Mouse (Mus musculus): ENCODE results near the gene Bnc2. TPM values are rescaled to one million over a fixed set of nuclear protein-coding genes. Genes with fewer than 3 reads are reported as not detected.

Bnc2 gene
- polyA plus RNA-seq, 1 experiment from 2014 or later: 14.0 TPM

- H3K4me1 ChIP-seq (ENCODE audit: control insufficient read depth, insufficient read depth, low read length): peaks cover 29% of the 10 kb centered on the region
Measured at GRCm38 (mm10) chr4:84637641-84638040, 37.4 kb downstream of the Bnc2 start.

GRCm38 (mm10) chr4:84634751-84635150, 40.3 kb downstream of the Bnc2 start:
- Histone ChIP-seq H3K9ac (ENCODE audit: low read depth, low read length) (no peak overlapping the region), H3K4me3 (ENCODE audit: low read length) (no peak overlapping the region), H3K27me3 (ENCODE audit: control insufficient read depth, insufficient read depth, low read length) (no peaks in the 10 kb centered on the region), H3K27ac (ENCODE audit: low read depth, low read length) (no peak overlapping the region), H3K36me3 (ENCODE audit: control insufficient read depth, insufficient read depth, low read length) (no peaks in the 10 kb centered on the region), H3K4me1 (ENCODE audit: control insufficient read depth, insufficient read depth, low read length) (peaks cover 29% of the 10 kb centered on the region), H3K4me2 (replicated peaks; ENCODE audit: low read depth, low read length) (no peak overlapping the region), H3K9me3 (ENCODE audit: control insufficient read depth, low read length) (no peaks in the 10 kb centered on the region)
- no peak for ATAC-seq (ENCODE audit: low FRiP score, low TSS enrichment)
- WGBS: 28% methylated on average over 4 of the region's 4 CpGs

More at GRCm38 (mm10) chr4:84637641-84638040, 37.4 kb downstream of the Bnc2 start:
- Histone ChIP-seq H3K9ac (ENCODE audit: low read depth, low read length) (no peak overlapping the region), H3K9me3 (ENCODE audit: control insufficient read depth, low read length) (no peaks in the 10 kb centered on the region), H3K36me3 (ENCODE audit: control insufficient read depth, insufficient read depth, low read length) (no peaks in the 10 kb centered on the region), H3K27ac (ENCODE audit: low read depth, low read length) (peak overlapping the region; percentile 76; the same call in 1 of the 2 replicates), H3K27me3 (ENCODE audit: control insufficient read depth, insufficient read depth, low read length) (no peaks in the 10 kb centered on the region), H3K4me3 (ENCODE audit: low read length) (no peak overlapping the region; the same call in 1 of the 2 replicates), H3K4me2 (replicated peaks; ENCODE audit: low read depth, low read length) (peak overlapping the region; percentile 32)
- WGBS: under 1% methylated on average over 10 of the region's 10 CpGs
- ATAC-seq (ENCODE audit: low FRiP score, low TSS enrichment): peak; percentile 92

GRCm38 (mm10) chr4:84633991-84634390, 41.1 kb downstream of the Bnc2 start:
- ATAC-seq (ENCODE audit: low FRiP score, low TSS enrichment): no peak
- 91% methylated on average over 1 of the region's 1 CpGs for WGBS

GRCm38 (mm10) chr4:84632832-84633789, 42.0 kb downstream of the Bnc2 start:
- H3K4me2 ChIP-seq (replicated peaks; ENCODE audit: low read depth, low read length): no peak overlapping the region

More at GRCm38 (mm10) chr4:84633991-84634390, 41.1 kb downstream of the Bnc2 start:
- Histone ChIP-seq H3K27ac (ENCODE audit: low read depth, low read length) (no peak overlapping the region), H3K36me3 (ENCODE audit: control insufficient read depth, insufficient read depth, low read length) (no peaks in the 10 kb centered on the region), H3K4me2 (replicated peaks; ENCODE audit: low read depth, low read length) (no peak overlapping the region), H3K9ac (ENCODE audit: low read depth, low read length) (no peak overlapping the region), H3K27me3 (ENCODE audit: control insufficient read depth, insufficient read depth, low read length) (no peaks in the 10 kb centered on the region), H3K9me3 (ENCODE audit: control insufficient read depth, low read length) (no peaks in the 10 kb centered on the region), H3K4me1 (ENCODE audit: control insufficient read depth, insufficient read depth, low read length) (peaks cover 25% of the 10 kb centered on the region), H3K4me3 (ENCODE audit: low read length) (no peak overlapping the region)

GRCm38 (mm10) chr4:84627616-84628015, 47.5 kb downstream of the Bnc2 start:
- Histone ChIP-seq H3K9me3 (ENCODE audit: control insufficient read depth, low read length) (no peaks in the 10 kb centered on the region), H3K36me3 (ENCODE audit: control insufficient read depth, insufficient read depth, low read length) (no peaks in the 10 kb centered on the region), H3K4me2 (replicated peaks; ENCODE audit: low read depth, low read length) (no peak overlapping the region), H3K4me3 (ENCODE audit: low read length) (no peak overlapping the region), H3K27me3 (ENCODE audit: control insufficient read depth, insufficient read depth, low read length) (no peaks in the 10 kb centered on the region), H3K9ac (ENCODE audit: low read depth, low read length) (no peak overlapping the region), H3K4me1 (ENCODE audit: control insufficient read depth, insufficient read depth, low read length) (0 out of 2 replicates have a peak, but pooled peaks cover 5% of the 10 kb centered on the region), H3K27ac (ENCODE audit: low read depth, low read length) (no peak overlapping the region)
- 85% methylated on average over 7 of the region's 7 CpGs for whole genome bisulfite sequencing
- no peak for ATAC-seq (ENCODE audit: low FRiP score, low TSS enrichment)

More at GRCm38 (mm10) chr4:84632832-84633789, 42.0 kb downstream of the Bnc2 start:
- WGBS: 55% methylated on average over 12 of the region's 12 CpGs
- no peak overlapping the region for H3K4me3 ChIP-seq (ENCODE audit: low read length)
- H3K9me3 ChIP-seq (ENCODE audit: control insufficient read depth, low read length): no peaks in the 10 kb centered on the region
- peaks cover 25% of the 10 kb centered on the region for H3K4me1 ChIP-seq (ENCODE audit: control insufficient read depth, insufficient read depth, low read length)
- H3K36me3 ChIP-seq (ENCODE audit: control insufficient read depth, insufficient read depth, low read length): no peaks in the 10 kb centered on the region
- H3K27me3 ChIP-seq (ENCODE audit: control insufficient read depth, insufficient read depth, low read length): no peaks in the 10 kb centered on the region
- ATAC-seq (ENCODE audit: low FRiP score, low TSS enrichment): no peak
- no peak overlapping the region for H3K9ac ChIP-seq (ENCODE audit: low read depth, low read length)
- no peak overlapping the region for H3K27ac ChIP-seq (ENCODE audit: low read depth, low read length)

- Histone ChIP-seq H3K9ac (ENCODE audit: low read depth, low read length) (no peak overlapping the region), H3K4me3 (ENCODE audit: low read length) (no peak overlapping the region), H3K9me3 (ENCODE audit: control insufficient read depth, low read length) (no peaks in the 10 kb centered on the region), H3K27me3 (ENCODE audit: control insufficient read depth, insufficient read depth, low read length) (no peaks in the 10 kb centered on the region), H3K27ac (ENCODE audit: low read depth, low read length) (no peak overlapping the region), H3K4me2 (replicated peaks; ENCODE audit: low read depth, low read length) (no peak overlapping the region), H3K4me1 (ENCODE audit: control insufficient read depth, insufficient read depth, low read length) (0 out of 2 replicates have a peak, but pooled peaks cover 5% of the 10 kb centered on the region), H3K36me3 (ENCODE audit: control insufficient read depth, insufficient read depth, low read length) (no peaks in the 10 kb centered on the region)
- ATAC-seq (ENCODE audit: low FRiP score, low TSS enrichment): peak; percentile 71; the same call in 1 of the 2 replicates
- 27% methylated on average over 5 of the region's 5 CpGs for WGBS
Measured at GRCm38 (mm10) chr4:84623312-84623711, 51.8 kb downstream of the Bnc2 start.

- Histone ChIP-seq H3K27me3 (ENCODE audit: control insufficient read depth, insufficient read depth, low read length) (no peaks in the 10 kb centered on the region), H3K27ac (ENCODE audit: low read depth, low read length) (no peak overlapping the region), H3K36me3 (ENCODE audit: control insufficient read depth, insufficient read depth, low read length) (no peaks in the 10 kb centered on the region), H3K9me3 (ENCODE audit: control insufficient read depth, low read length) (no peaks in the 10 kb centered on the region), H3K9ac (ENCODE audit: low read depth, low read length) (no peak overlapping the region), H3K4me1 (ENCODE audit: control insufficient read depth, insufficient read depth, low read length) (no peaks in the 10 kb centered on the region), H3K4me2 (replicated peaks; ENCODE audit: low read depth, low read length) (no peak overlapping the region), H3K4me3 (ENCODE audit: low read length) (no peak overlapping the region)
- 72% methylated on average over 3 of the region's 3 CpGs for WGBS
- no peak for ATAC-seq (ENCODE audit: low FRiP score, low TSS enrichment)
Measured at GRCm38 (mm10) chr4:84621785-84622184, 53.3 kb downstream of the Bnc2 start.

GRCm38 (mm10) chr4:84609861-84610260, 65.2 kb downstream of the Bnc2 start:
- Histone ChIP-seq H3K9ac (ENCODE audit: low read depth, low read length) (no peak overlapping the region), H3K9me3 (ENCODE audit: control insufficient read depth, low read length) (no peaks in the 10 kb centered on the region), H3K27ac (ENCODE audit: low read depth, low read length) (no peak overlapping the region), H3K4me3 (ENCODE audit: low read length) (no peak overlapping the region), H3K4me2 (replicated peaks; ENCODE audit: low read depth, low read length) (no peak overlapping the region), H3K4me1 (ENCODE audit: control insufficient read depth, insufficient read depth, low read length) (0 out of 2 replicates have a peak, but pooled peaks cover 2% of the 10 kb centered on the region), H3K27me3 (ENCODE audit: control insufficient read depth, insufficient read depth, low read length) (no peaks in the 10 kb centered on the region), H3K36me3 (ENCODE audit: control insufficient read depth, insufficient read depth, low read length) (no peaks in the 10 kb centered on the region)
- WGBS: 23% methylated on average over 4 of the region's 4 CpGs
- peak; percentile 79 for ATAC-seq (ENCODE audit: low FRiP score, low TSS enrichment)

- 83% methylated on average over 1 of the region's 1 CpGs for WGBS
- no peak for ATAC-seq (ENCODE audit: low FRiP score, low TSS enrichment)
- Histone ChIP-seq H3K4me2 (replicated peaks; ENCODE audit: low read depth, low read length) (no peak overlapping the region), H3K4me1 (ENCODE audit: control insufficient read depth, insufficient read depth, low read length) (no peaks in the 10 kb centered on the region), H3K9ac (ENCODE audit: low read depth, low read length) (no peak overlapping the region), H3K27ac (ENCODE audit: low read depth, low read length) (no peak overlapping the region), H3K36me3 (ENCODE audit: control insufficient read depth, insufficient read depth, low read length) (no peaks in the 10 kb centered on the region), H3K9me3 (ENCODE audit: control insufficient read depth, low read length) (no peaks in the 10 kb centered on the region), H3K27me3 (ENCODE audit: control insufficient read depth, insufficient read depth, low read length) (no peaks in the 10 kb centered on the region; the same call in 1 of the 2 replicates), H3K4me3 (ENCODE audit: low read length) (no peak overlapping the region)
Measured at GRCm38 (mm10) chr4:84604461-84604860, 70.6 kb downstream of the Bnc2 start.

Data from kidney, embryonic 14.5 days (tissue).